Mouse (Mus musculus): ENCODE results near the gene Mad1l1. TPM values are rescaled to one million over a fixed set of nuclear protein-coding genes. Genes with fewer than 3 reads are reported as not detected.

Mad1l1 gene
- polyA plus RNA-seq, 1 experiment from 2014 or later: 31.8 TPM

GRCm38 (mm10) chr5:140135734-140136625, 185.4 kb downstream of the Mad1l1 start:
- H3K4me1 ChIP-seq (replicated peaks): peaks cover 38% of the 10 kb centered on the region
- no peaks in the 10 kb centered on the region for H3K9me3 ChIP-seq
- H3K27ac ChIP-seq (replicated peaks): peak overlapping the region; percentile 75
- no peak for ATAC-seq (ENCODE audit: low read depth)
- 83% methylated on average over 8 of the region's 8 CpGs for WGBS
- H3K4me2 ChIP-seq: no peak overlapping the region
- H3K9ac ChIP-seq: no peak overlapping the region
- no peaks in the 10 kb centered on the region for H3K36me3 ChIP-seq
- H3K4me3 ChIP-seq: no peak overlapping the region
- no peaks in the 10 kb centered on the region for H3K27me3 ChIP-seq

DNA sequence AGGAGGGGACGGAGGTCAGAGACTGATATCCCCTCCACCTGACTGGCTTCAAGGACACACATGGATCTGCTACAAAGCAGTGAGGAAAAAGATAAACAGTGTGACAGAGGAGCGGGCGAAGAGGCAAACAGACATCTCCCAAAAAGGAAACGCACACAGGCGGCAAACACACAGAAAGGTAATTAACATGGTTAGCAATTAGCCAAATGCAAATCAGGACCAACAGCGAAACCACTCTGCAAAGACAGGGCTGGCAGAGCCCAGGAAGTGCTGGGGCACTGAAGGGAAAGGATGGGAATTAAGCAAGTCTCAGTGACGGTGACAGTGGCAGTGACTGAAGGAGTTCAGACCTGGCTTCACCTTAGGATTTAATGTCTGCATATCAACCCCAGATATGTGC, 187.3 kb downstream of the Mad1l1 start:
- no peak overlapping the region for H3K9ac ChIP-seq
- no peaks in the 10 kb centered on the region for H3K9me3 ChIP-seq
- peaks cover 57% of the 10 kb centered on the region for H3K4me1 ChIP-seq (replicated peaks)
- no peak for ATAC-seq (ENCODE audit: low read depth)
- WGBS: 65% methylated on average over 7 of the region's 7 CpGs
- no peak overlapping the region for H3K4me2 ChIP-seq
- H3K36me3 ChIP-seq: no peaks in the 10 kb centered on the region
- no peaks in the 10 kb centered on the region for H3K27me3 ChIP-seq
- no peak overlapping the region for H3K4me3 ChIP-seq
- H3K27ac ChIP-seq (replicated peaks): peak overlapping the region; percentile 14; the same call in 1 of the 2 replicates

GRCm38 (mm10) chr5:140128414-140128981, 192.9 kb downstream of the Mad1l1 start:
- peak; percentile 79 for ATAC-seq (ENCODE audit: low read depth)
- peak overlapping the region; percentile 61 for H3K9ac ChIP-seq
- no peaks in the 10 kb centered on the region for H3K36me3 ChIP-seq
- H3K9me3 ChIP-seq: no peaks in the 10 kb centered on the region
- no peak overlapping the region for H3K4me3 ChIP-seq
- H3K4me1 ChIP-seq (replicated peaks): peaks cover 50% of the 10 kb centered on the region
- H3K27me3 ChIP-seq: no peaks in the 10 kb centered on the region
- WGBS: 27% methylated on average over 9 of the region's 9 CpGs
- peak overlapping the region; percentile 90 for H3K27ac ChIP-seq (replicated peaks)
- H3K4me2 ChIP-seq: peak overlapping the region; percentile 23

GRCm38 (mm10) chr5:140127981-140128380, 193.4 kb downstream of the Mad1l1 start:
- Histone ChIP-seq H3K4me1 (replicated peaks) (peaks cover 50% of the 10 kb centered on the region), H3K9me3 (no peaks in the 10 kb centered on the region), H3K36me3 (no peaks in the 10 kb centered on the region), H3K27me3 (no peaks in the 10 kb centered on the region), H3K4me2 (no peak overlapping the region), H3K27ac (replicated peaks) (peak overlapping the region; percentile 90), H3K4me3 (no peak overlapping the region), H3K9ac (no peak overlapping the region)
- peak; percentile 54 for ATAC-seq (ENCODE audit: low read depth)
- 49% methylated on average over 7 of the region's 7 CpGs for WGBS

DNA sequence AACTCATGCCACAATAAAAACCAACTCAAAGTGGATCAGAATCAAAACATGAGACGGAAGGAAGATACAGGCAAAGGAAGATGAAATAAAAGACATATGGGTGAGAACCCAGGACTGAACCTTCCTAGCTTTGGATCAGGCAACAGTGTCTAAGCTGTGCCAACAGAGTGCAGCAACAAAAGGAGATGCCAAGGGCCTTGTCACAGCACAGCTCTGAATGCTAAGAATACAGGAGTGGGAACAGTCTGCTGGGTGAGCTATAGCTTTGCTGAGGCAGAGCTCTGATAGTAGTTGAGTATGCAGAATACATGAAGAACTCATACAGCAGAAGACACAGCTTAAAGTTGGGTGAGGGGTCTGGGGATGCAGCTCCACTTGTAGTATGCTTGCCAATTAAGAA, 196.7 kb downstream of the Mad1l1 start:
- Histone ChIP-seq H3K27ac (replicated peaks) (no peak overlapping the region), H3K9ac (no peak overlapping the region), H3K36me3 (no peaks in the 10 kb centered on the region), H3K9me3 (no peaks in the 10 kb centered on the region), H3K4me2 (no peak overlapping the region), H3K4me3 (no peak overlapping the region), H3K27me3 (no peaks in the 10 kb centered on the region), H3K4me1 (replicated peaks) (peaks cover 49% of the 10 kb centered on the region)
- WGBS: 93% methylated on average over 1 of the region's 1 CpGs
- ATAC-seq (ENCODE audit: low read depth): no peak

- Histone ChIP-seq H3K9ac (no peak overlapping the region), H3K27me3 (no peaks in the 10 kb centered on the region), H3K36me3 (no peaks in the 10 kb centered on the region), H3K4me1 (replicated peaks) (peaks cover 49% of the 10 kb centered on the region), H3K4me3 (no peak overlapping the region), H3K27ac (replicated peaks) (no peak overlapping the region), H3K4me2 (no peak overlapping the region), H3K9me3 (no peaks in the 10 kb centered on the region)
- no peak for ATAC-seq (ENCODE audit: low read depth)
- 64% methylated on average over 4 of the region's 4 CpGs for WGBS
These were observed 197.5 kb downstream of the Mad1l1 start for GRCm38 (mm10) chr5:140123640-140124366.

DNA sequence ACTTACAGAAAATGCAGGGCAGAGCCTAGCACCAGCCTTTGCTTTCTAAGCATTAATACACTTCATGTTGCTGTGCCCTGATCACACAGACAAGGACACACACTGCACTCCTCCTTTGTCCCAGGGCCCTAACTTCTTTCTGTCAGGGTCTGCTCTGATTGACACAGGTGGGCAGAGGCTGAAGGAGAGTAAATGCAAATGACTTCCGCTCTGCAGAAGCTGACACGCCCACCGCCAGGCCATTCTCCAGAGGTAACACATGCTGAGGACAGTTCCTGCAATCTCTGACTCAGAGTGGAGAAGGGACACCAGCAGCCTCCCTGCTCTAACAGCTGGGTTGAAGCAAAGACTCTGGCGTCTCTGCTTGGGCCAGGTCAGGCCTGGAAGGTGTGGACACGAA, 198.2 kb downstream of the Mad1l1 start:
- Histone ChIP-seq H3K36me3 (no peaks in the 10 kb centered on the region), H3K4me3 (no peak overlapping the region), H3K27me3 (no peaks in the 10 kb centered on the region), H3K9me3 (no peaks in the 10 kb centered on the region), H3K27ac (replicated peaks) (peak overlapping the region; percentile 62; the same call in 1 of the 2 replicates), H3K9ac (peak overlapping the region; percentile 9; the same call in 1 of the 2 replicates), H3K4me2 (no peak overlapping the region), H3K4me1 (replicated peaks) (peaks cover 47% of the 10 kb centered on the region)
- no peak for ATAC-seq (ENCODE audit: low read depth)
- 32% methylated on average over 5 of the region's 5 CpGs for WGBS

DNA sequence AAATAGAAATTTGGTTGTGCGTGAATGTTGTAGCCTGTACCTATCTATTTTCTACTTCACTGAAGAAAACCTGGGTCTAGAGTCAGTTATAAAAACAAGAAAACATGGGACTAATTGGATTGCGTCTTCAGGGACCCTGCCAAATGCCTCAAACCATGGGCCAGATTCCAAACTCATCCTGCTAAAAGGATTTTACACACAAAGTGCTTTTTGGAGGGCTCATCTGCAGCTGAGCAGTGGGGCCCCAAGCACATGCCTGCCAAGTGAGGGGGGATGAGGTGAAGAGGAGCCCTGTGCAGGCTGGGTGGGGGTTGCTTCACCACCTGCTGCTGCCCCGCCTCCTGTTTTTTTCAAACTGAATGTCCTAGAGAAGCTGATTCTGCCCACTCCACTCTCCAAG, 199.4 kb downstream of the Mad1l1 start:
- 55% methylated on average over 3 of the region's 3 CpGs for WGBS
- Histone ChIP-seq H3K9me3 (no peaks in the 10 kb centered on the region), H3K9ac (no peak overlapping the region), H3K36me3 (no peaks in the 10 kb centered on the region), H3K27me3 (no peaks in the 10 kb centered on the region), H3K4me2 (no peak overlapping the region), H3K27ac (replicated peaks) (peak overlapping the region; percentile 62), H3K4me3 (no peak overlapping the region), H3K4me1 (replicated peaks) (peaks cover 43% of the 10 kb centered on the region)
- peak; percentile 70 for ATAC-seq (ENCODE audit: low read depth)

DNA sequence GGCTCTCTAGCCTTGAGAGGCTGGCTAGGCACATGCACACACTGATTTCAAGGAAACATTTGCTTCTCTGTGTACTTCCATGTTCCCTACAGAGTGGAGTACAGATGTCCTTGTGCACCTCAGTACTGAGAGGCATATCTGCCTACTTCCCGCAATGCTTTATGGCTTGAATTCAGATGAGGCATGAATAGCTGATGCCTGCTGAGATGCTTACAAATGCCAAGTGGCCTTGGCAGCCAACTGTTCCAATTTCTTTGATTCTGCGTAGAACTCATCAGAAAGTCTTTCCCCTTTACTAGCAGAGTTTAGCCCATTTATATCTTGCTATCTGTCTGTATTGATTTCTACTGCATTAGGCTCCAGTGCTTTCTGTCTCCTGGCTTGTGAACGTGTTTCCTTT, 202.4 kb downstream of the Mad1l1 start:
- Histone ChIP-seq H3K4me2 (no peak overlapping the region), H3K4me3 (no peak overlapping the region), H3K9ac (no peak overlapping the region), H3K9me3 (no peaks in the 10 kb centered on the region), H3K27me3 (no peaks in the 10 kb centered on the region), H3K27ac (replicated peaks) (no peak overlapping the region), H3K36me3 (no peaks in the 10 kb centered on the region), H3K4me1 (replicated peaks) (peaks cover 68% of the 10 kb centered on the region)
- no peak for ATAC-seq (ENCODE audit: low read depth)
- WGBS: 61% methylated on average over 3 of the region's 3 CpGs

DNA sequence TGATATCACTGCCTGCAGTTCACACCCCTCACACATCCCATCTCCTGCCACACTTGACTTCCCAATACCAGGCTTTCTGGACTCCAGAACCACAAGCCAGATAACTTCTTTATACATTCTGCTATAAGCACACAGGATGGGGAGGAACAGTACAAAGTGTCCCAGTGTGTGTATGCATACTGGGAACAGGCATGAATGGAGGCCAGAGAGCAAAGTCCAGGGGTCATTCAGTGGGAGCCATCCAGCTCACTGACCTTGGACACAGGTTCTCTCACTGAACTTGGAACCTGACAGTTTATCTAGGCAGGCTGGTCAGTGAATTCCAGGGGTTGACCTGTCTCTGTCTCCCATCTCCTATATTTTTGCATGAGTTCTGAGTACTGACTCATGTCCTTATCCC, 203.4 kb downstream of the Mad1l1 start:
- H3K4me3 ChIP-seq: no peak overlapping the region
- ATAC-seq (ENCODE audit: low read depth): no peak
- H3K9me3 ChIP-seq: no peaks in the 10 kb centered on the region
- no peaks in the 10 kb centered on the region for H3K36me3 ChIP-seq
- H3K27ac ChIP-seq (replicated peaks): no peak overlapping the region
- H3K27me3 ChIP-seq: no peaks in the 10 kb centered on the region
- H3K4me2 ChIP-seq: no peak overlapping the region
- peaks cover 68% of the 10 kb centered on the region for H3K4me1 ChIP-seq (replicated peaks)
- H3K9ac ChIP-seq: no peak overlapping the region

GRCm38 (mm10) chr5:140115434-140116271, 205.7 kb downstream of the Mad1l1 start:
- Histone ChIP-seq H3K36me3 (no peaks in the 10 kb centered on the region), H3K27ac (replicated peaks) (peak overlapping the region; percentile 84), H3K27me3 (no peaks in the 10 kb centered on the region), H3K4me1 (replicated peaks) (peaks cover 58% of the 10 kb centered on the region), H3K9me3 (no peaks in the 10 kb centered on the region), H3K9ac (peak overlapping the region; percentile 9; the same call in 1 of the 2 replicates), H3K4me3 (no peak overlapping the region), H3K4me2 (no peak overlapping the region)
- peak; percentile 88 for ATAC-seq (ENCODE audit: low read depth)
- 8% methylated on average over 8 of the region's 8 CpGs for WGBS
